Mouse (Mus musculus): ENCODE measurements around the gene Gsk3a. TPM values are rescaled to one million over a fixed set of nuclear protein-coding genes. Genes with fewer than 3 reads are reported as not detected.

The Gsk3a gene
- polyA plus RNA-seq (2012; rRNA removed): 95.8 and 123 TPM in 2 replicates

DNA sequence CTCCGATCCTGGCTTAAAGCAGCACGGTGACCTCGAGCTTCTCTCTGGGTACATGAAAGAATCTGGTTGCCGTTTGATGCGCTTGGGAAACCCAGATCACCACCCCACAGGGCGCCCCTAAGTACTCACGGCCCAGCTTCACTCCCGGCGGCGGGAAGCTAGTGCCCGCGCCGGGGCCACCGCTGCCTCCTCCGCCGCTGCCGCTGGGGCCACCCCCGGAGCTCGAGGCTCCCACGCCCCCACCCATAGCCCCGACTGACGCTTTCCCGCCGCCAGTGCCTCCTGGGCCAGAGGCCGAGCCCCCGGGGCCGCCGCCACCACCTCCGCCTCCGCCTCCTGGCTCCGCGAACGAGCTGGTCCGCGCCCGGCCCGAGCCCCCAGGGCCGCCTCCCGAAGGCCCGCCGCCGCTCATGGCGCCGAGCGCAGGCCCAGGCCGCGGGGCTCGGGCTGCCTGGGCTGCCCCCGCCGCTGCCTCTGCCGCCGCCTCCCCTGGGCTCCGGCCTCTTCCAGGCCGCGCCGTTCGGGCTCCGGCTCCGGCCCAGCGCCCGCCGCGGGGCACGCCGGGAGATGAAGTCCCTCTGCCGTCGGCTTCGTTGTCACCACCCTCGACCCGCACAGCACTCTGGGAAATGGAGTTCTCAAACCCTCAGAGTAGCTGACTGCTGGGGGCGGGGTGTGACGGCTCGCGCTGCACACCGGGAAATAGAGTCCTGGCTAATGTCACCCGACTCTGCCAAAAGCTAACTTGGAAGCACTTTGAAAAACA is at the start of gene Gsk3a:
TSS of gene Gsk3a (minus strand) at position 603 of the 766 bp plus-strand sequence.
- WGBS: under 1% methylated on average over 74 of the region's 76 CpGs
- DNase-seq (ENCODE audit: low read depth, low spot score): no peak

DNA sequence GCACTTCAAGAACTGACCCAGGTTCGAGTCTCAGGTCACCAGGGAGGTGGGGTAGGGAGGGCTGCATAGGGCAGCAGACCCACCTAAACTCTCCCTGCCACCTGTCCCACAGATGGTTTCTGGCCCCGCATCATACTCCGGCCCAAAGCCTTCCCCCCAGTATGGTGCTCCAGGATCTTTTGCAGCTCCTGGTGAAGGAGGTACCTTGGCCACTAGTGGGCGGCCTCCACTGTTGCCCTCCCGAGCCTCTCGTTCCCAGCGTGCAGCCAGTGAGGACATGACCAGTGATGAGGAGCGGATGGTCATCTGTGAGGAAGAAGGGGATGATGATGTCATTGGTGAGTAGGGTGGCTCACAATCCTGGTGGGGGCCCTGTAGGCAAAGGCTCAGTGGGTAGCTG is 49.3 kb upstream of the Gsk3a start:
- WGBS: 81% methylated on average over 8 of the region's 8 CpGs
- DNase-seq (ENCODE audit: low read depth, low spot score): no peak

DNA sequence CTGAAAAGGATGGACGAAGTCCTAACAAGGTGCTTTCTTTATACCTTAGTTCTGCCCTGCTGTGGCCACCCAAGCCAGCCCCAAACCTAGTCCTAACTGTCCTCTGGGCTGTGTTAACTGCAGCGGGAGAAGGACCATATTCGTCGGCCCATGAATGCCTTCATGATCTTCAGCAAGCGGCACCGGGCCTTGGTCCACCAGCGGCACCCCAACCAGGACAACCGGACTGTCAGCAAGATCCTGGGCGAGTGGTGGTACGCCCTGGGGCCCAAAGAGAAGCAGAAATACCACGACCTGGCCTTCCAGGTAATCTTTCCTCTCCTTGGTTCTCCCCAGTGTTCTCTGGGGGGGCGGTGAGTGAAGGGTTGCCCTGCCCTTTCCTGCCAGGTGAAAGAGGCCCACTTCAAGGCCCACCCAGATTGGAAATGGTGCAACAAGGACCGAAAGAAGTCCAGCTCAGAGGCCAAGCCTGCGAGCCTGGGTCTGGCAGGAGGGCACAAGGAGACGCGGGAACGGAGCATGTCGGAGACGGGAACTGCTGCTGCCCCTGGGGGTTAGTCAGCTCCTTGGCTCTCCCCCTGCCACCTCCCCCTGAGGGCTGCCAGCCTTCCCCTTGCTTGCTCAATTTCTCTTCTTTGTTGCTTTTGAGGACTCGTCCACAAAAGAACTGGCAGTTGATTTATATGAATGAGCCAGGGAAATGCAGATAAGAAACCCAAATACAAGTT is 48.0 kb upstream of the Gsk3a start:
- DNase-seq (ENCODE audit: low read depth, low spot score): no peak
- 94% methylated on average over 20 of the region's 20 CpGs for WGBS

DNA sequence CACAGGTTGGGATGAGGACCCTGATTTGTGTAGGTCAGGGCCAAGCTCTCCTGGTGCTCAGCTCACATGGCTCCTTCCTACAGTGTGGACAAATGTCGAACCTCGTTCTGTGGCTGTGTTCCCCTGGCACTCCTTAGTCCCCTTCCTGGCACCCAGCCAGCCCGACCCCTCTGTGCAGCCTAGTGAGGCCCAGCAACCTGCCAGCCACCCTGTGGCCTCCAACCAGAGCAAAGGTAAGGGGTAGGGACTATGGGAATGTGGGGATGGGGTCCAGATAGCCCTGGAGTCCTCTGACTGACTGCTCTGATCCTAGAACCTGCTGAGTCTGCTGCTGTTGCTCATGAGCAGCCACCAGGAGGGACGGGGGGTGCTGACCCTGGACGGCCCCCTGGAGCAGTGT is 47.1 kb upstream of the Gsk3a start:
- no peak for DNase-seq (ENCODE audit: low read depth, low spot score)
- 64% methylated on average over 5 of the region's 5 CpGs for WGBS

DNA sequence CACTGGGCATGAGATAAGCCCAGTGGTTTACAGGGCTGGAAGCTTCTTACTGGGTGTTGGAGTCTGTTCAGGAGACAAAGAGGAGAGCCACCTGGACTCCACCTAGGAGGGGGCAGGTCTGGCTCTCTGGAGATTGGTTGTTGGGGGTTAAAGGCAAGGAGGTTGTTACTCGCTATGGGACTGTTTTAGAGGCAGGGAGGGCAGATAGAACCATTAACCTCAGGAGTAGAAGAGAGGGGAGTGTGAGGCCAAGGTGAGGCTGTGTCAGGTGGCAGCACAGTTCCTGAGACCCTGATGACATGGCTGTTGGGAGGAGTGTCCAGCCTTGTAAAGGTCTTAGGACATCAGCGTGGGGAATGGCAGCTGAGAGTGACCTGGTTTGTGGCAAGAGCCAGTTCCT is 46.5 kb upstream of the Gsk3a start:
- no peak for DNase-seq (ENCODE audit: low read depth, low spot score)
- 52% methylated on average over 2 of the region's 2 CpGs for WGBS

DNA sequence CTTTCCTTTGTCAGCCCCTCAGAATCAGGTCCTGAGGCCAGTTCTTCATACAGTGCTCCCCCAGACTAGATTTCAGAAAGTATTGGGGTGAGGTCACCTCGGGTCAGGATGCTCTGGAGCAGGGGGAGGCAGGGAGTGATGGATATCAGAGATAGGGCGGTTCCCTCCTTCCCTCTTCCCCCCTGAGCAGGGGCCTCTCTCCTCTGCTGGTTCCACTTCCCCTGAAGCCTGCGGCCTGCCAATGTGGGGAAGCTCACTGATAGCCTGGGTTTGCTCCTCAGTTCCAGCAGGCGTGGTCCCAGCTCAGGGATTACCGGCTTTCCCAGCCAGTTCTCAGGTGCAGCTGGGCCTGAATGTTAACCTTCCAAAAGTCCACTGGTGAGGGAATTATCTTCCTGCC is 46.0 kb upstream of the Gsk3a start:
- DNase-seq (ENCODE audit: low read depth, low spot score): no peak
- WGBS: 27% methylated on average over 5 of the region's 5 CpGs

DNA sequence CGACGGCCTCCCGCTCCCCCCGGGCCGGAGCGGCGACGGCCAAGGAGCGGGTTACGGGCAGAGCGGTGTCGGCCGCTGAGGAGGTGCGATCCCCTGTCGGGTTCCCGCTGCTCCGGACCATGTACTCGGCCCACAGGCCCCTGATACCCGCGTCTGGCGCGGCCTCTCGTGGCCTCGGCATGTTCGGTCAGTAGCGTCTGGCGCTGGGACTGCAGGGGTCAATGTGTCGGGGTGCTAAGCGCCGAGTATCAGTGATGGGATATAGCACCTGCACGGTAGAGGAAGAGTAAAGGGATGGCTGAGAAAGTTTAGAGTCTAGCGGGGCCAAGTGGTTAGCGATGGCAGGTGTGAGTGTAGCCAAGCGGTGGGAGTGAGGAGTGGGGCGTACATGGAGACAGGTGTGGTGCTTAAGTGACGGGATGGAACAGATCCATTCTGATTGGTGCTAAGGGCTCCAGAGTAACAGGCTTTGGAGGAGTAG is 45.1 kb upstream of the Gsk3a start:
- under 1% methylated on average over 35 of the region's 36 CpGs for WGBS
- DNase-seq (ENCODE audit: low read depth, low spot score): no peak

DNA sequence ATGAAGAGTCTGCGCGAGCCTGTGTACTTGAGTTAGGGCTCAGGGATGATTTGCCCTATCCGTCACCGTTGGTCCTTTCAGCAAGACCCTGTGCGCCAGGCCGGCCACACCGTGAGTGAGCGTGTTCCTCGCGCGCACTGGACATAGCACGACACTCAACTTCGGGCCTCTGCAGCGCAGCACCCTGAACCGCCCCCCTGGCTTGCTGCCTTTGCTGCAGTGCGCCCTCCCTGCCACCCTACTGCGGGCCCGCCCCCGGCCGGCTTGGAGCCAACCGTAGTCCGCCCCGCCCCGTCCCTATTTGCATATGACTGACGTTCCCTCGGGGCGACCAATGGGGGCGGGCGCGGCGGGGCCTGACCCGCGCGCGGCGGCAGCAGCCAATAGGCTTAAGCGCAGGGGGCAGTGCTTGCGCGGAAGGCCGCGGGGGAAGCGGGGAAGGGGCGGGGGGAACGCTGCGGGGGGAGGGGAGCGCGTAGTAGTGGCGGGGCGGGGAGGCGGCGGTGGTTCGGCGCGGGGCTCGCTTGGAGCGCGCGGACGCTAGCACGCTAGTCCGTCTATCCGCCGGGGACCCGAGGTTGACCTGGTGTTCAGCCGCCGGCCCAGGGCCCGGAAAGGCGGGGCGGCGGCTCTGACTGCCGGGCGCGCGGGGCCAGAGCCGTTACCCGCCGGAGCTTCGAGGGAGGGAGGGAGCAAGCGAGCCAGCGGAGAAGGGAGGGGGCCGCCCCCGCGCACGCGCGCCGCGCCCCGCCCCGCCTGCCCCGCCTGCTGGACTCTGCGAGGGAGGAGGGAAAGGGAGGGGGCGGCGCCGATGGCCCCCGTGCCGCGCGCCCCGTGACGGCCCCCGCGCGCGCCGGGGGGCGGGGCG is 44.3 kb upstream of the Gsk3a start:
- 2% methylated on average over 95 of the region's 108 CpGs for WGBS
- no peak for DNase-seq (ENCODE audit: low read depth, low spot score)

DNA sequence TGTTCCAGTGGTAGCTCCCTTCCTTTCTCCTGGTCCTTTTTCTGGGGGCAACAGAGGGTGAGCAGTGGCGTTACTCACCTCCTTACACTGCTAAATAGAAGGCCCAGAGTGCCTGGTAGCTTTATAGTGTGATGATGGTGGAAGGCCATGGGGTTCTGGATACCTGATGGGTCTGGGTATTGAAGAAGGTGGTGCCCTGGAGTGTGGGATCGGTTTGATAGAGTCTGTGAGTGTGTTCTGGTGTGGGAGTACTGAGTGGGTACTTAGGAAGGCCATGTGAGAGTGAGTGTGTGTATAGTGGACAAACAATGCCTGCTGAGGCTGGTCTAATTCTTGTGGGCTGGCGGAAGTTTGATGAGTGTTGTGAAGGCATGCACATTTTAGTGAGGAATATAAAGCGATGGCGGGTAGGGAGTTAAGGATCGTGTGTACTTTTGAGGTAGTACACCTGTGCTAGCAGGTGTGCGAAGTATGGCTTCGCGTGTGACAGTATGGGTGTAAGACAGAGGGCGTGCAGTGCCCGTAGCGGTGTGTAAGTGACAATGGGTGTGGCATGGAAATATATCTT is 43.6 kb upstream of the Gsk3a start:
- no peak for DNase-seq (ENCODE audit: low read depth, low spot score)
- WGBS: 8% methylated on average over 12 of the region's 12 CpGs

DNA sequence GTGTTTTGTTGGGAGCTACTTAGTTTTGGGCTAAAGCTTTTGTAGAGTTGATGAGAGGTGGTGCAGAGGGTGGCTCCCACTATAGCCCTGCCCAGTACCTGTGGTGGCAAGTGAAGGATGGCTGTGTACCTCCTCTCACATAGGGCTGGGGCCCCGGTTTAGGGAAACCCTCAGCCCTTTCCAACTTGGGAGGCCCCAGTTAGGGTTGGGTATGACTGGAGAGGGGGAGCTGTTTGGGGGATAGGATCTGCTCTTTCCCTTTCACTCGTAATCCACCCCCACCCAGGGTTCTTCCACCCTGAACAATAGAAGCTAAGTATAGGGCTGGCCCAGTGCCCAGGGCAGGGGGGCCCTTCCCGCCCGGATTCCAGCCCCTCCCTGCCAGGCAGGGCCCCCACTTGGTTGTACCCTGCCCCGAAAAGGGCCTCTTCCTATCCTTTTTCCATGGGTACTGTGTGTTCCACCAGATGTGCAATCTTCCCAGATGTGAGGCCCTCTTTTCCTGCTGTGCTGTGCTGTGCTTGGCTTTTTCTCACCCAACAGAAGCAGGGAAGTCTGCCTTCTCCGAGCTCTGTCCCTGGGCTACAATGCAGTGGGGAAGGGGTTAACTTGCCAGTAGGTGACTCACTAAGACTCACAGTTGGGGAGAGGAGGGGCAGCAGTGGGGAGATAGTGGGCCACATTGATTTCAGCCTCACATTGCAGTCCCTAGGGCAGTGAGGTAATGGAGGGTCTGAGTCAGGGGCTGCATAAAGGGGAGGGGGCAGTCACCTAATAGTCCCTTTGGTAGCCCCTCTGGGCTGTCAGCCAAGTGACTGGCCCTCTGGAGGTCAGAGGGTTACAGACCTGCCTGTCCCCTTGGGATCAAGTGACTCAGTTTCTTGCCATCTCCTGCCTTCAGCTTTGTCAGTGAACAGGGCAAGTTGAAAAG is 42.5 kb upstream of the Gsk3a start:
- no peak for DNase-seq (ENCODE audit: low read depth, low spot score)
- 10% methylated on average over 6 of the region's 6 CpGs for WGBS

DNA sequence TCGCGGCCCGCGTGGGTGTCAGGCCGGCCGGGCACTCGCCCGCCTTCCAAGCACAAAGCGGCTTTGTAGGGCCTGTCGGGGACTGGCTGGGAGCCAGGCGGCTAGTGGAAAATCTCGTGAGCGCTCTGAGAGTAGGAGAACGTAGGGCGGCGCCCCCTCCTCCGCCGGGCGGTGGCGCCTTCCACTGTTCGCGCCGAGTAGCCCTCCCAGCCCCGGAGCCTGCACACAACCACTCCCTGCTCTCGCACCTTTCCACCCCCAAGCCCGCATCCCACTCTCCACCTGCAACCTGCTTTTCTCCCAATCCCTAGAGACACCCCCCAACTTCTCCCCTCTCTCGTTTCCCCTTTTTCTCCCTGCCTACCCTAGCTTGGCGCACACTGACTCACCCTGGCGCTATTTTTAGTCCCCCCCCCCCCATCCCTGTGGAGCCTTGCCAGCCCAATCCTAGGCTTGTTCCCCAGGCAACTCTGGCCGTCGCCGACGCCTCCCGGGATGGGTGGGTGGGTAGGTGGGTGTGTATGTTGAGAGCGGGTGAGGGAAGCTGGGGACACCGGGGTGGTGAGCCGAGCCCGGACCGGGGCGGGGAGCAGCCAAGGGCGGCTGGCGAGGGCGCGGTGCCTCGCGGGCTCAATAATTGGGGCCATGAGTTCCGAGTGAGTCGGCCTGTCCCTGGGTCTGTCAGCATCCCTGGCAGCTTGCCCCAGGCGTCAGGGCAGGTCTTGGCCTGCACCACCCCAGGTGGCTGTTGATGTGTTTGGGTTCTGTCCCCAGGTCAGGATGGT is 41.6 kb upstream of the Gsk3a start:
- no peak for DNase-seq (ENCODE audit: low read depth, low spot score)
- under 1% methylated on average over 47 of the region's 49 CpGs for WGBS

DNA sequence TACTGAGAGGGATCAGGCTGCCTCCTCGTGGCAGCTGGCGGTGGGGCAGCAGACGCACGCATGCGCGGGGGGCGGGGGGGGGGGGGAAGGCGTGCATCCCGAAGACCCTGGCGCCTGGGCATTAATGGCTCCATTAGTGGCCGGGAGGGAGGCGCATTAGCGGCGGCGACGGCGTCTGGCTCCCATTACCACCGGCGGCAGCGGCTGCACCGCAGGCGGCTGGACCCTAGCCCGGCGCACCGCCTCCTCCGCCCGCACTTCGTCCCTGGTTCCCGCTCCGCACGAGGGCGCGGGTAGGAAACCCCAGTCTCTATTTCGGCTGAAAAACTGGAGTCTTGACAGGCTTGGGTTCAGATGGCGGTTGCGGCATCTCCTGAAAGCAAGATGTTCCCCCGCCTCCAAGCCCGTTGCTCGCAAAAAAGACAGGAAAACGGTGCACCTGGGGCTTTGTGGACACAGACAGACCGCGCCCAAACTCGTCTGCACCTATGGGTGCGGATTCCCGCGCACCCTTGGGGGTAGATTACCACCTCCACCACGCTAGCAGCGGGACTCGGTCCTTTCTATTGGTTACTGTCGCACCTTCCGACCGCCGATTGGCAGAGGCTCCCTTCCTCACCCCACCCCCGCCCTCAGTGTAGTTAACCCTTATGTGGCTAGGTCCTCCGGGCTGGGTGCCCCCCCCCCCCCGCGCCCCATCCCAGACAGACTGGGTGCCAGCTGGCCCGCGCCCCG is 40.9 kb upstream of the Gsk3a start:
- no peak for DNase-seq (ENCODE audit: low read depth, low spot score)
- 1% methylated on average over 58 of the region's 60 CpGs for WGBS

DNA sequence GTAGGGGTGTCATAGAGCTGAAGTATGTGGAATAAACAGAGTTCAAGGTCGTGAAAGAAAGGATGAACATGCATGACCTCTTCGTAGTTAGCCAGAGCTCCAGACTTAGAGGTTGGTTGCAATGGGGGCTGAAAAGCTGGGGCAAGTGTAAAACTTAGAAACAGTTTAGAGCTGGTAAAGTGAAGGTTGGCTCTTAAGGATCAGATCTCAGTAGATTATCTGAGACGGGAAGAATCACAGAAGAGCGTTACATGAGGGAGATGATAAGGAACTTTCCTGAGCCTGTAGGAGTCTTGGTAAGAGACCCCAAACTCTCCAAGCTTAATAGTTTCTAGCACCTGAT is 40.3 kb upstream of the Gsk3a start:
- DNase-seq (ENCODE audit: low read depth, low spot score): no peak

DNA sequence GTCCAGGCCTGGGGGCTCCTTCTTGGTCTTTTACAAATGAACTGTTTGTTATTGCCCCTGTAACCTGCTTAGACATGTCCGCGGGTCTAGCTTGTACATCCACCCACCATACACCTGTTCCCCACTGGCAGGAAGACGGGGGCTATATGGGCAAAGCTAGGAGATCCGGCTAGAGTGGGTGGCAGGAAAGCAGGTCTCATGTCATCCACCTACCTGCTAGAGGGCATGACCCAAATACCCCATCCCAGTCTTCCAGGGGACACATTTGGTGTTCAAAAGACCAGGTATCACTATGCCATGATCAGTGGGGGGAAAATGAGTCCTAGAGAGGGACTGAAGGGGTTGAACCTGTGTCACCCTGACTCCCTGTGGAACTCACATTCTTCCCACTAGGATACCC is 39.8 kb upstream of the Gsk3a start:
- 70% methylated on average over 4 of the region's 4 CpGs for WGBS
- DNase-seq (ENCODE audit: low read depth, low spot score): no peak

More for the DNA sequence above, 40.3 kb upstream of the Gsk3a start:
- WGBS: 1% methylated on average over 4 of the region's 4 CpGs

DNA sequence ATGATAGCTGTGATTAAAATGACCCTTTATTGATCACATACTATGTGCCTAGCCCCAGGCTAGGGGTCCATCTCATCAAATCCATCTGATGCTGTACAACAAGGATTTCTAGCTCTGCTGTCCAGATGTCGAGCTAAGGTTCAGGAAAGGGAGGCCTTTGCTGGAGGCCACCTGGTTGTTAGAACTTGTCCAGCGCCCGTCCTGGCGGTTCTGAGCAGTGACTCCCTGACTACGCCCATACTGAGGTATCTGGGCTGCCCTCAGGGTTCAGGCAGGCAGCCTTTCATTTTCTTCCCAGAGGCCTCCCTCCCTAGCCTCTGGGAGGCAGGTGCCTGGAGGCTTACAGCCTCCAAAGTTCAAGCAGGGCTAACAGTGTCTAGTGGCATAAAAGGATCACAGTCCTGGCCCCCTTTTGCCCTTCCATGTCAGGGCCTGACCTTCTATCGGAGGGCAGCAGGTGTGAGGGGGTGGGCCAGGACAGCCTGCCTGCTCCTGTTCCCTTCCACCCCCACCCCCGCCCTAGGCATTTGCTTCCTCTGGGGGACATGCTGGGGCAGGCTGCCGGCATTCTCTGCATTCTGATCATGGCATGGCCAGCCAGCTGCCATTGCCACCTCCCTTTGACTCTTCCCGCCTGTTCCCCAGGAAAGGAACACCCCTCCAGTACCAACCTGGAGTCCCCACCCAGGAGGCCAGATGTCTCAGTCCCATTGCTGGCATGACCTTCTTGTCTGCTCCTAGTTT is 38.1 kb upstream of the Gsk3a start:
- WGBS: 34% methylated on average over 9 of the region's 9 CpGs
- DNase-seq (ENCODE audit: low read depth, low spot score): no peak

DNA sequence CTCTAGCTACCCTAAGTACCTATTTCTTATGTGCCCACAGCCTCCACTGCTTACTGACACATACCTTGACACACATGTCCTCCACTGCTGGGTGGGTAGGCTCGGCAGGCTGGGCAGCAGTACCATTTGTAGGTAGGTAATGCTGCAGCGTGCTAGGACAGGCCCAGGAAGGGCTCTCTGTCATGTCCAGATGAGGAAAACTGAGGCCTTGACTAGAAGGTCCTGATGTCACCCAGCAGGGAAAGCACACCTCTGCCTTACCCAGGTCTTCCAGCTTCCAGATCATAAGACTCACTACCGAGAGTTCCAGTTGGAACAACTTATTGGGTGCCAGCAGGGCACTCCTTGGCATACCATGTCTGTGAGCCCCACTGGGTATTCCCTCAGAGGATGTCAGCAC is 37.3 kb upstream of the Gsk3a start:
- WGBS: 87% methylated on average over 3 of the region's 3 CpGs
- no peak for DNase-seq (ENCODE audit: low read depth, low spot score)

DNA sequence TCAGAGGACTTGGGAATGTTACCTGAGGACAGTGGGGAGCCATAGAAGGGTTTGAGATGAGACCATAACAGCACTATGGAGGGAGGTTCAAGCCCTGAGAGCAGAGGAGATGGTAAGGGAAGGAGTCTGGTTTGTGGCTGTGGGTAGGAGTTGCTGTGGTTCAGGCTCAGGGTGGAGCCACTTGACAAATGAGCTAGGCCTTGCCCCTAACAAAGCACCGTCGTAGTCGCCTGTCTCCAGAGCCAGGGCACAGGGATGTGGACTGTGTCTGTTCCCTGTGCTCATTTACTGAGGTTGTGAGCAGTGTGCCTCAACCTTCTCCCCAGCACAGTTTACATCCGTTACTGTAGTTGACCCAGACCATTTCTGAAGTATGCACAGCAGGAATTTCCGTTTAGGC is 36.9 kb upstream of the Gsk3a start:
- 66% methylated on average over 5 of the region's 5 CpGs for WGBS

More for the DNA sequence above, 36.9 kb upstream of the Gsk3a start:
- no peak for DNase-seq (ENCODE audit: low read depth, low spot score)

Data from large intestine, adult 2 months (tissue).